Mouse (Mus musculus): ENCODE data around the gene Cryba4. TPM values are rescaled to one million over a fixed set of nuclear protein-coding genes. Genes with fewer than 3 reads are reported as not detected.

Gene Cryba4
- total RNA-seq, 2 experiments from 2014 or later: 0.86 TPM; not detected in 1

- no peak for TF ChIP-seq CTCF (IDR thresholded peaks at IDR 0.05)
- no peak for DNase-seq
- 0 out of 2 replicates have a peak overlapping the region, but pooled peaks have one; percentile 11 for H3K4me3 ChIP-seq
- peak overlapping the region; percentile 86 for H3K27ac ChIP-seq
- intact Hi-C loops (cut with DNase I): no loop called here
Measured at GRCm38 (mm10) chr5:112283543-112284202, 31.4 kb upstream of the Cryba4 start.

- no peak for TF ChIP-seq CTCF (IDR thresholded peaks at IDR 0.05)
- DNase-seq: no peak
- peak overlapping the region; percentile 86 for H3K27ac ChIP-seq
- peak overlapping the region; percentile 21 for H3K4me3 ChIP-seq
- intact Hi-C loops (cut with DNase I): no loop called here
Measured at GRCm38 (mm10) chr5:112282780-112283482, 30.6 kb upstream of the Cryba4 start.

- intact Hi-C loops (cut with DNase I): no loop called here
- peak overlapping the region; percentile 86 for H3K27ac ChIP-seq
- no peak overlapping the region for H3K4me3 ChIP-seq
- no peak for TF ChIP-seq CTCF (IDR thresholded peaks at IDR 0.05)
- no peak for DNase-seq
Measured at GRCm38 (mm10) chr5:112282123-112282779, 29.9 kb upstream of the Cryba4 start.

GRCm38 (mm10) chr5:112281676-112282075, 29.4 kb upstream of the Cryba4 start:
- no peak for TF ChIP-seq CTCF (IDR thresholded peaks at IDR 0.05)
- no peak overlapping the region for H3K4me3 ChIP-seq
- H3K27ac ChIP-seq: peak overlapping the region; percentile 86
- intact Hi-C loops (cut with DNase I): no loop called here
- DNase-seq: no peak

GRCm38 (mm10) chr5:112280863-112281660, 28.7 kb upstream of the Cryba4 start:
- no peak for TF ChIP-seq CTCF (IDR thresholded peaks at IDR 0.05)
- DNase-seq: no peak
- Histone ChIP-seq H3K4me3 (peak overlapping the region; percentile 51; the same call in 1 of the 2 replicates), H3K27ac (peak overlapping the region; percentile 86)
- intact Hi-C loops (cut with DNase I): no loop called here

GRCm38 (mm10) chr5:112280151-112280550, 27.8 kb upstream of the Cryba4 start:
- TF ChIP-seq CTCF (IDR thresholded peaks at IDR 0.05): no peak
- peak; percentile 49 for DNase-seq
- intact Hi-C loops (cut with DNase I): no loop called here
- Histone ChIP-seq H3K4me3 (peak overlapping the region; percentile 51), H3K27ac (peak overlapping the region; percentile 86)

GRCm38 (mm10) chr5:112279181-112280021, 27.1 kb upstream of the Cryba4 start:
- H3K4me3 ChIP-seq: peak overlapping the region; percentile 51
- H3K27ac ChIP-seq: peak overlapping the region; percentile 86
- DNase-seq: peak; percentile 84
- no peak for TF ChIP-seq CTCF (IDR thresholded peaks at IDR 0.05)
- intact Hi-C loops (cut with DNase I): loop anchor here (5.0 kb wide), 1 partner anchor 37 kb away; no protein-coding TSS in a partner anchor

- peak overlapping the region; percentile 79 for H3K4me3 ChIP-seq
- H3K27ac ChIP-seq: peak overlapping the region; percentile 86
- intact Hi-C loops (cut with DNase I): loop anchor here (2.0 to 5.0 kb wide), 2 partner anchors 13 to 36 kb away; no protein-coding TSS in a partner anchor
- no peak for DNase-seq
- no peak for TF ChIP-seq CTCF (IDR thresholded peaks at IDR 0.05)
Measured at GRCm38 (mm10) chr5:112277906-112278470, 25.7 kb upstream of the Cryba4 start.

GRCm38 (mm10) chr5:112276907-112277348, 24.6 kb upstream of the Cryba4 start:
- Histone ChIP-seq H3K4me3 (peak overlapping the region; percentile 79), H3K27ac (peak overlapping the region; percentile 95)
- intact Hi-C loops (cut with DNase I): loop anchor here (2.0 to 5.0 kb wide), 2 partner anchors 14 to 35 kb away; no protein-coding TSS in a partner anchor
- no peak for TF ChIP-seq CTCF (IDR thresholded peaks at IDR 0.05)
- DNase-seq: no peak

- peak; percentile 38; the same call in 1 of the 2 replicates for TF ChIP-seq CTCF (IDR thresholded peaks at IDR 0.05)
- peak within 1 kb of the TSS; percentile 95 for H3K27ac ChIP-seq
- intact Hi-C loops (cut with DNase I): loop anchor here (2.0 to 5.0 kb wide), 2 partner anchors 14 to 34 kb away; no protein-coding TSS in a partner anchor
- H3K4me3 ChIP-seq: peak within 1 kb of the TSS; percentile 79
- DNase-seq: peak; percentile 100
Measured at GRCm38 (mm10) chr5:112276267-112276873, 24.1 kb upstream of the Cryba4 start, which contains the start of gene Tpst2. Gene Tpst2 (plus strand): TSS chr5:112276691.
